Mouse (Mus musculus) lung, embryonic 14.5 days (tissue): ENCODE measurements at regions not wholly inside any gene's neighbourhood (a gene's known extent, or its start where the extent isn't known, plus 50 kb on each side); places are given as distances from the start of the nearest gene placed in this dataset.

Experiments
- ATAC-seq: fragments of 200-750 bp; cut with Nextera tagmentation; 2 replicates; pipeline ENCODE4 v1.8.0; 2017; ENCODE audit warnings: mild to moderate bottlenecking, moderate TSS enrichment, moderate library complexity; ENCODE audit not compliant: insufficient read depth
- DNase-seq: peaks from one replicate; pipeline ENCODE4 v3.0.0-alpha.2; 2015
- H3K27ac ChIP-seq: fragments of 300-500 bp; sonication (generic); 2 replicates; pipeline ENCODE4 v1.5.1; 2014; ENCODE audit warnings: low read depth, mild to moderate bottlenecking, moderate library complexity
- H3K27me3 ChIP-seq: fragments of 300-500 bp; sonication (generic); 2 replicates; pipeline ENCODE4 v1.6.1; 2014; ENCODE audit warnings: low read length, control low read depth; ENCODE audit not compliant: insufficient read depth
- H3K36me3 ChIP-seq: fragments of 300-500 bp; sonication (generic); 2 replicates; pipeline ENCODE4 v1.6.1; 2014; ENCODE audit warnings: control low read depth; ENCODE audit not compliant: insufficient read depth
- H3K4me1 ChIP-seq: fragments of 300-500 bp; sonication (generic); 2 replicates; pipeline ENCODE4 v1.6.1; 2014; ENCODE audit warnings: antibody characterized with exemption, control low read depth; ENCODE audit not compliant: insufficient read depth
- H3K4me2 ChIP-seq: fragments of 300-500 bp; sonication (generic); 2 replicates; pipeline ENCODE4 v1.6.1; 2014; ENCODE audit warnings: mild to moderate bottlenecking
- H3K4me3 ChIP-seq: fragments of 300-500 bp; sonication (generic); 2 replicates; pipeline ENCODE4 v1.5.1; 2014; ENCODE audit warnings: low read depth, low read length
- H3K9ac ChIP-seq: fragments of 300-500 bp; sonication (generic); 2 replicates; pipeline ENCODE4 v1.6.1; 2014
- H3K9me3 ChIP-seq: fragments of 300-500 bp; sonication (generic); 2 replicates; pipeline ENCODE4 v1.6.1; 2016; ENCODE audit warnings: low read depth, low read length, control low read depth
- CTCF ChIP-seq: IDR thresholded peaks from 2 replicates; pipeline ENCODE4 v1.5.1; 2016; ENCODE audit warnings: antibody characterized with exemption, low read depth
- WGBS: fragments of 180-500 bp; shearing (Covaris S2); extraction: QIAGEN DNeasy Blood & Tissue Kit; methylation state at CpG from one replicate; pipeline ENCODE4 v1.1.7; 2014; 5-methylcytosine and 5-hydroxymethylcytosine counted together

GRCm38 (mm10) chrX:128063065-128063464 lies 326.7 kb upstream of the Cldn34c4 start:
- H3K9me3 ChIP-seq = no peaks in the 10 kb centered on the region
- no peaks in the 10 kb centered on the region for H3K36me3 ChIP-seq
- no peak overlapping the region for H3K4me3 ChIP-seq
- WGBS = 49% methylated on average over 2 of the region's 2 CpGs
- TF ChIP-seq CTCF = no peak
- no peak overlapping the region for H3K9ac ChIP-seq
- ATAC-seq (no peak), DNase-seq (peak; percentile 1)
- no peak overlapping the region for H3K4me2 ChIP-seq
- no peaks in the 10 kb centered on the region for H3K4me1 ChIP-seq
- H3K27me3 ChIP-seq = no peaks in the 10 kb centered on the region
- no peak overlapping the region for H3K27ac ChIP-seq

GRCm38 (mm10) chrX:128046162-128046561 lies 309.8 kb upstream of the Cldn34c4 start:
- Histone ChIP-seq H3K4me2 (no peak overlapping the region), H3K4me3 (no peak overlapping the region), H3K36me3 (no peaks in the 10 kb centered on the region), H3K9me3 (no peaks in the 10 kb centered on the region), H3K9ac (no peak overlapping the region), H3K4me1 (no peaks in the 10 kb centered on the region), H3K27me3 (no peaks in the 10 kb centered on the region), H3K27ac (no peak overlapping the region)
- ATAC-seq (no peak), DNase-seq (no peak)
- no peak for TF ChIP-seq CTCF
- 35% methylated on average over 1 of the region's 1 CpGs for WGBS
